Mouse (Mus musculus) heart, adult 18-20 months (tissue): ENCODE measurements around the gene Ube2n. TPM values are rescaled to one million over a fixed set of nuclear protein-coding genes. Genes with fewer than 3 reads are reported as not detected.

Experiments
- DNase-seq, 2 experiments: peaks; one replicate each; pipeline ENCODE4 v3.0.0; 2021 to 2022; ENCODE audit warnings: mixed read lengths in 1 of 2
- total RNA-seq, 2 experiments: library from RNA; stranded (reverse); gene quantifications; 2 replicates each; pipeline ENCODE4 v1.2.3; 2021

Gene Ube2n
- total RNA-seq, 2 experiments from 2014 or later, result 86.6 to 91.4 TPM

- peak in 1 of 2 experiments; percentile 58 for DNase-seq
Measured at GRCm38 (mm10) chr10:95557337-95557828, 42.4 kb downstream of the Ube2n start.

GRCm38 (mm10) chr10:95559426-95559825 is 44.5 kb downstream of the Ube2n start:
- DNase-seq, result no peak

GRCm38 (mm10) chr10:95560394-95560983 is 45.5 kb downstream of the Ube2n start:
- DNase-seq, result no peak

GRCm38 (mm10) chr10:95561616-95562015 is 46.7 kb downstream of the Ube2n start:
- no peak for DNase-seq

- DNase-seq, result no peak
Measured at GRCm38 (mm10) chr10:95562395-95562794, 47.5 kb downstream of the Ube2n start.

- peak; percentile 55 to 78 for DNase-seq
Measured at GRCm38 (mm10) chr10:95562859-95563841, 48.2 kb downstream of the Ube2n start.

GRCm38 (mm10) chr10:95563851-95564845 is 49.2 kb downstream of the Ube2n start, which contains the start of gene Nudt4:
Gene Nudt4, minus strand, starts transcription at chr10:95564146.
- peak; percentile 87 to 90 for DNase-seq

- DNase-seq, result no peak
Measured at GRCm38 (mm10) chr10:95565156-95565854, 50.4 kb downstream of the Ube2n start.

GRCm38 (mm10) chr10:95566786-95567185 is 51.8 kb downstream of the Ube2n start:
- DNase-seq, result no peak

- no peak for DNase-seq
Measured at GRCm38 (mm10) chr10:95567550-95567949, 52.6 kb downstream of the Ube2n start.

- DNase-seq, result no peak
Measured at GRCm38 (mm10) chr10:95568016-95568415, 53.1 kb downstream of the Ube2n start.

- no peak for DNase-seq
Measured at GRCm38 (mm10) chr10:95569441-95569840, 54.5 kb downstream of the Ube2n start.

GRCm38 (mm10) chr10:95574994-95575393 is 60.0 kb downstream of the Ube2n start:
- DNase-seq, result no peak

GRCm38 (mm10) chr10:95575839-95576380 is 61.0 kb downstream of the Ube2n start:
- no peak for DNase-seq

- no peak for DNase-seq
Measured at GRCm38 (mm10) chr10:95576876-95577566, 62.1 kb downstream of the Ube2n start.

- DNase-seq, result no peak
Measured at GRCm38 (mm10) chr10:95577567-95577950, 62.6 kb downstream of the Ube2n start.

- DNase-seq, result no peak
Measured at GRCm38 (mm10) chr10:95585554-95585953, 70.6 kb downstream of the Ube2n start.

- no peak for DNase-seq
Measured at GRCm38 (mm10) chr10:95587509-95588220, 72.7 kb downstream of the Ube2n start.

GRCm38 (mm10) chr10:95589196-95589595 is 74.3 kb downstream of the Ube2n start:
- DNase-seq, result no peak

- no peak for DNase-seq
Measured at GRCm38 (mm10) chr10:95590196-95590595, 75.3 kb downstream of the Ube2n start.
